Comparison of ENCODE assay signal across 15 mouse cellular contexts in the genomic region with DNA sequence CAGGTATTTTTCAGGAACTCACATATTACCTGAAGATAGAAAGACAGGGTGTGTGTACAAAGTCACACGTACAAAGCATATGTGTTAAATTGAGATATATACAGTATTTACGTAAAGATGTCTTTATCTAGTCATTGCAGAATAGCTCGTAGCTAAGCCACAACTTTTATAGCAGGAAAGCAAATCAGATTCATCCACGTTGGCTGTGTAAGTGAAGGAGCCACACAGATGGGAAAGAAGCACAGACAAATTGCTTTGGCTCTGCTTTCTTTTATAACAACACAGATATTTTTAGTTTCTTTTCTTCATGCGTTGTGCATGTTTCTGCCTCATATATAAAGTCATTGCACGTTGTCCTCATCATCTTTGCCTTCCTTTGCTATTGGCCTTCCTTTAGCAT.
DNase-seq lines count a peak whose midpoint lies in the region; ATAC-seq and TF ChIP-seq lines count a peak whose summit lies in the region.
"Had no signal": no experiment of that assay in that cellular context is flagged by ENCODE, and none has a peak within 500 bp of the region (broad histone marks: within the 10 kb centered on the region; RNA-seq: fewer than 3 reads in every experiment).

No protein-coding gene starts in this region.

- no peaks in the 10 kb centered on the region for H3K36me3 ChIP-seq in forebrain, postnatal 0 days (ENCODE audit: insufficient read depth)
- no peaks in the 10 kb centered on the region for H3K36me3 ChIP-seq in forebrain, embryonic 11.5 days (ENCODE audit: control insufficient read depth, insufficient read depth, low read length)
- no peaks in the 10 kb centered on the region for H3K36me3 ChIP-seq in neural tube, embryonic 15.5 days
- H3K36me3 ChIP-seq: embryonic facial prominence, embryonic 12.5 days; heart, embryonic 13.5 days; hindbrain, embryonic 15.5 days had no signal

- H3K9ac ChIP-seq in forebrain, postnatal 0 days, result no peak overlapping the region
- no peak overlapping the region for H3K9ac ChIP-seq in forebrain, embryonic 11.5 days (ENCODE audit: low read length)
- no peak overlapping the region for H3K9ac ChIP-seq in neural tube, embryonic 15.5 days (replicated peaks)
- H3K9ac ChIP-seq: embryonic facial prominence, embryonic 12.5 days; heart, embryonic 13.5 days; hindbrain, embryonic 15.5 days had no signal

- peak; percentile 39 for DNase-seq in forebrain, postnatal 0 days
- no peak for DNase-seq in forebrain, embryonic 11.5 days (ENCODE audit: low spot score)
- DNase-seq in left cerebral cortex, postnatal 25 days (ENCODE audit: low spot score in 2 of 2), result peak; percentile 2 to 52
- no peak for DNase-seq in left cerebral cortex, postnatal 4 days
- peak; percentile 28 for DNase-seq in brain, embryonic 14.5 days (ENCODE audit: low read depth)
- DNase-seq: adrenal gland, adult 8-10 months; adrenal gland, postnatal 36 days; cerebellum, adult 11-12 months; gastrocnemius, postnatal 14 days; heart, postnatal 36 days had no signal

- no peak overlapping the region for H3K4me3 ChIP-seq in forebrain, postnatal 0 days (ENCODE audit: low read depth, low read length)
- H3K4me3 ChIP-seq in forebrain, embryonic 11.5 days (ENCODE audit: low read depth, low read length), result no peak overlapping the region
- no peak overlapping the region for H3K4me3 ChIP-seq in neural tube, embryonic 15.5 days (replicated peaks)
- H3K4me3 ChIP-seq: embryonic facial prominence, embryonic 12.5 days; heart, embryonic 13.5 days; hindbrain, embryonic 15.5 days had no signal

- peak; percentile 42; the same call in 1 of the 2 replicates for ATAC-seq in forebrain, postnatal 0 days
- ATAC-seq in forebrain, embryonic 11.5 days (replicated peaks; ENCODE audit: low FRiP score), result no peak
- ATAC-seq in neural tube, embryonic 15.5 days (ENCODE audit: low FRiP score), result no peak
- ATAC-seq: intestine, embryonic 16.5 days had no signal

- H3K9me3 ChIP-seq in forebrain, postnatal 0 days (ENCODE audit: low read length), result no peaks in the 10 kb centered on the region
- H3K9me3 ChIP-seq in forebrain, embryonic 11.5 days (ENCODE audit: control insufficient read depth, low read length), result no peaks in the 10 kb centered on the region
- H3K9me3 ChIP-seq in neural tube, embryonic 15.5 days (replicated peaks), result no peaks in the 10 kb centered on the region
- H3K9me3 ChIP-seq: embryonic facial prominence, embryonic 12.5 days; heart, embryonic 13.5 days; hindbrain, embryonic 15.5 days had no signal

- 61% methylated on average over 6 of the region's 6 CpGs for WGBS in forebrain, postnatal 0 days
- WGBS in forebrain, embryonic 11.5 days, result 90% methylated on average over 6 of the region's 6 CpGs
- 89% methylated on average over 6 of the region's 6 CpGs for WGBS in neural tube, embryonic 15.5 days

- intact Hi-C loops in left cerebral cortex, postnatal 25 days (cut with DNase I), result no loop called here
- intact Hi-C loops in left cerebral cortex, postnatal 4 days (cut with DNase I), result no loop called here

- no peaks in the 10 kb centered on the region for H3K4me1 ChIP-seq in forebrain, postnatal 0 days (ENCODE audit: insufficient read depth)
- H3K4me1 ChIP-seq in forebrain, embryonic 11.5 days (replicated peaks; ENCODE audit: control insufficient read depth, insufficient read depth, low read length), result no peaks in the 10 kb centered on the region
- no peaks in the 10 kb centered on the region for H3K4me1 ChIP-seq in neural tube, embryonic 15.5 days
- H3K4me1 ChIP-seq: embryonic facial prominence, embryonic 12.5 days; heart, embryonic 13.5 days; hindbrain, embryonic 15.5 days had no signal

- H3K4me2 ChIP-seq in forebrain, postnatal 0 days (ENCODE audit: low read depth), result no peak overlapping the region
- no peak overlapping the region for H3K4me2 ChIP-seq in forebrain, embryonic 11.5 days (ENCODE audit: low read depth, low read length, severe bottlenecking)
- no peak overlapping the region for H3K4me2 ChIP-seq in neural tube, embryonic 15.5 days
- H3K4me2 ChIP-seq: embryonic facial prominence, embryonic 12.5 days; heart, embryonic 13.5 days; hindbrain, embryonic 15.5 days had no signal

- 0 out of 2 replicates have a peak overlapping the region, but pooled peaks have one; percentile 45 for H3K27ac ChIP-seq in forebrain, postnatal 0 days (ENCODE audit: low read depth, low read length)
- H3K27ac ChIP-seq in forebrain, embryonic 11.5 days (ENCODE audit: low read depth, low read length), result no peak overlapping the region
- no peak overlapping the region for H3K27ac ChIP-seq in neural tube, embryonic 15.5 days (replicated peaks)
- H3K27ac ChIP-seq: embryonic facial prominence, embryonic 12.5 days; heart, embryonic 13.5 days; hindbrain, embryonic 15.5 days had no signal

- H3K27me3 ChIP-seq in forebrain, postnatal 0 days (ENCODE audit: insufficient read depth, low read length), result no peaks in the 10 kb centered on the region
- no peaks in the 10 kb centered on the region for H3K27me3 ChIP-seq in forebrain, embryonic 11.5 days (ENCODE audit: control insufficient read depth, insufficient read depth, low read length)
- no peaks in the 10 kb centered on the region for H3K27me3 ChIP-seq in neural tube, embryonic 15.5 days (replicated peaks)
- H3K27me3 ChIP-seq: embryonic facial prominence, embryonic 12.5 days; heart, embryonic 13.5 days; hindbrain, embryonic 15.5 days had no signal

- TF ChIP-seq CTCF in forebrain, postnatal 0 days (IDR thresholded peaks at IDR 0.05; ENCODE audit: low read depth), result no peak
- TF ChIP-seq CTCF in brain, embryonic 14.5 days (IDR thresholded peaks at IDR 0.05; ENCODE audit: borderline replicate concordance, extremely low read depth, insufficient read depth, insufficient read length), result no peak

- TF ChIP-seq POLR2A in brain, embryonic 14.5 days (IDR thresholded peaks at IDR 0.05; ENCODE audit: borderline replicate concordance, extremely low read depth, insufficient read depth, insufficient read length, poor library complexity, severe bottlenecking), result no peak

Comparison
In these comparisons a context has a peak if more than half of its experiments do, and no peak if none do; other contexts are left out.
1. DNase-seq: peak in forebrain, postnatal 0 days (single experiment), left cerebral cortex, postnatal 25 days (2 of 2) and brain, embryonic 14.5 days (single experiment); none in forebrain, embryonic 11.5 days (single experiment) and left cerebral cortex, postnatal 4 days (single experiment).